Mouse (Mus musculus): ENCODE measurements around the gene Exoc3l2.

DNA sequence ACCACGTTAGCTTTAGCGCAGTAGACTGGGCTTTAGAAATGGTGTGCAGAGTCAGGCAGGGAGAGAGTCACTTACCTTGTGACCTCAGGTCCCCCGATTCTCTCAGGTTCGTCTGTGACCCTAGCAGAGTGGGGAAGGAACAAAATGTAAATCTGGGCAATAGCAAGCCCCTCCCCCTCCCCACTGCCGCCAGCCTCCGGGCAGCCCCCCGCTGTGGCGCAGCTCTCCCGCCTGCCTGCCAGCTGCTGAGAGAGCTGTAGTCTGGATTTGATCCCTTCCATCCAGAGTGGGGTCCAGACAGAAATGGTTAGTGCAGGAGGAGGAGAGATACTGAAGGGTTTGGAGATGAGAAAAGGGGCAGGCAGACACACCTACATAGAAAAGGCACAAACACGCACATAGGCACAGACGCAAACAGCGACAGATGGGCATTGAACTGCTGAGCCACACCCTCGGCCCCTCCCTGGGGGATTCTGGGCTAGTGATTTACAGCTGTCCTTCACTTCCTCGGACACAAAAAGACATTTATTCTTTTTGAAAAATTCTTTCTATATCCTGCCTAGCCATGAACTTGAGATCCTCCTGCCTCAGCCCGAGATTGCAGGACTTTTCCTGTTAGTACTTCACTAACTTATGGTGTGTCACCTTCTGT lies 35.0 kb upstream of the Exoc3l2 start:
- no peak for TF ChIP-seq POLR2A (IDR thresholded peaks at IDR 0.05; ENCODE audit: borderline replicate concordance, extremely low read depth, insufficient read depth, insufficient read length, poor library complexity, severe bottlenecking)
- TF ChIP-seq CTCF (IDR thresholded peaks at IDR 0.05; ENCODE audit: borderline replicate concordance, extremely low read depth, insufficient read depth, insufficient read length) = no peak

Data from brain, embryonic 14.5 days (tissue).